Mouse (Mus musculus): ENCODE data around the gene Mospd3. TPM values are rescaled to one million over a fixed set of nuclear protein-coding genes. Genes with fewer than 3 reads are reported as not detected.

Gene Mospd3
- polyA plus RNA-seq, 1 experiment: 29.1 TPM

DNA sequence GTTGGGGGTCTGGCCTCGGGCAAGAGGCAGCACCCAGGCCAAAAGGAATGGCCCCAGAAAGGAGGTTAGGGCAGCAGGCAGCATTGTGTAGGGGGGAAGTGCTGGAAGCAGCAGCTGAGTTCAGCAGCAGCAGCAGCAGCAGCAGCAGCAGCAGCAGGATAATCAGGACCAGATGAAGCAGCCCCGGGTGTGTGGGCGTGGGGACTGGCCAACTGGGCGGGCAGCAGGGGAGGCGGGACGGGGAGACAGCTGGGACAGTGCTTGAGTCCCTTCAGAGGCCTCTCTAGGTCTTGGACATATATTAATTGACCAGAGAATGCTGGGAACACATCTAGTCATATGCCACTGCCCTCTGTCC is 10.4 kb upstream of the Mospd3 start:
- Histone ChIP-seq H3K27ac (ENCODE audit: control insufficient read depth, insufficient read depth, low read depth, low read length, poor library complexity) (no peak overlapping the region), H3K4me1 (ENCODE audit: control insufficient read depth, insufficient read depth, low read length) (peaks cover 2% of the 10 kb centered on the region; the same call in 1 of the 2 replicates), H3K4me3 (replicated peaks; ENCODE audit: control insufficient read depth, low read depth, low read length) (no peak overlapping the region)
- TF ChIP-seq CTCF (IDR thresholded peaks at IDR 0.05; ENCODE audit: control insufficient read depth, insufficient read depth, low read length): no peak
- WGBS: 47% methylated on average over 6 of the region's 6 CpGs

DNA sequence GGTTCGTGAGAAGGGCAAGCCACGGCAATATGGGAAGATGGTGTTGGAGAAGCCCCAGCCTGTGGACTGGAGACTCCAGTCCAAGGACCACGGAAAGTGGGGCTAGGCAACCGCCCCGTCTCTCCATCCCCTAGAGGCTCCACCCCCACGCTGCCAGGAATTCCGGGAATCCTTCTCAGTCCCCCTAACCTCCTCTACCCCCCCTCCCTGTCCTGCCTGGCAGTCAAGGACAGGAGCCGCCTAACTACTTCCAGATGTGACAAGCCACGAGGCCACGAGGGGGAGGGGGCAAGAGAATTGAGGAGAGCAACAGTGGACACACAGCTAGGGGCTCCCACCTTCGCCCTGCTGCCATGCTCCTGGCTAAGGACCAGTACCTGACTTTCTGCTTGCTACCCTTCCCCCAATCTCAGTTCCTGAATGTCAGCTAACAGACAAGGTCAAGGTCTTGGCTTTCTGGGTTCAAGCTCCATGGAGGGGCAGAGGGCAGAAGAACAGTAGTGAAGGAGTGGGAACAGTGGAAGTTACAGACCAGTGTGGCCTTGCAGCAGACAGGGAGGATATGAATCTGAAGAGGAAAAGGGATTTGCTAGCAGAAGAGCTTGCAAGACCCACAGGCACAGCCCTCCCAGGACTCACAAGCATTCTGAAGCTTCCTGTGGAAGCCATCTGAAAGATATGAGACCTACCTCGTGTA is 9.8 kb upstream of the Mospd3 start:
- TF ChIP-seq CTCF (IDR thresholded peaks at IDR 0.05; ENCODE audit: control insufficient read depth, insufficient read depth, low read length) (no peak), POLR2A (IDR thresholded peaks at IDR 0.05; ENCODE audit: borderline replicate concordance, control insufficient read depth, low read depth, low read length) (no peak)
- WGBS: 60% methylated on average over 12 of the region's 12 CpGs
- Histone ChIP-seq H3K4me1 (ENCODE audit: control insufficient read depth, insufficient read depth, low read length) (peaks cover 2% of the 10 kb centered on the region; the same call in 1 of the 2 replicates), H3K27ac (ENCODE audit: control insufficient read depth, insufficient read depth, low read depth, low read length, poor library complexity) (no peak overlapping the region; the same call in 1 of the 2 replicates), H3K4me3 (replicated peaks; ENCODE audit: control insufficient read depth, low read depth, low read length) (no peak overlapping the region)

DNA sequence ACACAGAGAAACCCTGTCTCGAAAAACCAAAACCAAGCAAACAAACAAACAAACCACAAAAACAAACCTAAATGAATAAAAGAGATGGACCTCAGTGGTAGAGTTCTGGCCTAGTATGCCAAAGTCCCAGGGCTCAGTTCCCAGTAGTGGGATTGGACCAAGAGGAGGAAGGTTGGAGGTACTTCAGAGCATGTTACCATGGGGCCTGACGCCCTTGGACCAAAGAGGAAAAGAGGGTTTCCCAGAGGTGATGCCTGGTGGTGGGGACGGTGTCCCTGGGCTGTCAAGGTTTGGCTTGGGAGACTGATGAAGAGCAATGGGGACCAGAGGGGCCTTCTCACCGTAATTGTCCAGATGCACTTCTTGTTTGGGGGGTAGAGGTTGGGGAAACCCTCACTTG is 9.2 kb upstream of the Mospd3 start:
- Histone ChIP-seq H3K4me1 (ENCODE audit: control insufficient read depth, insufficient read depth, low read length) (peaks cover 2% of the 10 kb centered on the region; the same call in 1 of the 2 replicates), H3K27ac (ENCODE audit: control insufficient read depth, insufficient read depth, low read depth, low read length, poor library complexity) (peak overlapping the region; percentile 15; the same call in 1 of the 2 replicates), H3K4me3 (replicated peaks; ENCODE audit: control insufficient read depth, low read depth, low read length) (no peak overlapping the region)
- TF ChIP-seq CTCF (IDR thresholded peaks at IDR 0.05; ENCODE audit: control insufficient read depth, insufficient read depth, low read length) (no peak), POLR2A (IDR thresholded peaks at IDR 0.05; ENCODE audit: borderline replicate concordance, control insufficient read depth, low read depth, low read length) (no peak)
- 81% methylated on average over 4 of the region's 4 CpGs for WGBS

DNA sequence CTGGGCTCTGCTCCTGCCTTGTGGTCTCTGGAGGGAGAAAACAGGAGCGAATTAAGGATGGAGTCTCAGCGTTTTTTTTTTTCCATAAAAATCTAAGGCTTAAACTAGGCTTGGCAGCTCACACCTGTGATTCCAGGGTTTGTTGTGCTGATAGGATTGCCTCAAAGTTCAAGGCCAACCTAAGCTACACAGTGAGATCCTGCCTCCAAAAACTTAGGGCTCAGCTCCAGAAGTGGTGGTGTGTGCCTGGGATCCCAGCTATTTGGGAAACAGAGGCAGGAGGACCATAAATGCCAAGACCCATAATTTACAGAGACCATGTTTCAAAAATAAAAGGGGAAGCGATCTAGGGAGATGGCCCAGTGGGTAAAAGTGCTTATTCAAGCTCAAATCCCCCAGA is 8.4 kb upstream of the Mospd3 start:
- 68% methylated on average over 3 of the region's 3 CpGs for WGBS
- no peak for TF ChIP-seq CTCF (IDR thresholded peaks at IDR 0.05; ENCODE audit: control insufficient read depth, insufficient read depth, low read length)
- Histone ChIP-seq H3K27ac (ENCODE audit: control insufficient read depth, insufficient read depth, low read depth, low read length, poor library complexity) (no peak overlapping the region), H3K4me1 (ENCODE audit: control insufficient read depth, insufficient read depth, low read length) (peaks cover 2% of the 10 kb centered on the region; the same call in 1 of the 2 replicates), H3K4me3 (replicated peaks; ENCODE audit: control insufficient read depth, low read depth, low read length) (no peak overlapping the region)

DNA sequence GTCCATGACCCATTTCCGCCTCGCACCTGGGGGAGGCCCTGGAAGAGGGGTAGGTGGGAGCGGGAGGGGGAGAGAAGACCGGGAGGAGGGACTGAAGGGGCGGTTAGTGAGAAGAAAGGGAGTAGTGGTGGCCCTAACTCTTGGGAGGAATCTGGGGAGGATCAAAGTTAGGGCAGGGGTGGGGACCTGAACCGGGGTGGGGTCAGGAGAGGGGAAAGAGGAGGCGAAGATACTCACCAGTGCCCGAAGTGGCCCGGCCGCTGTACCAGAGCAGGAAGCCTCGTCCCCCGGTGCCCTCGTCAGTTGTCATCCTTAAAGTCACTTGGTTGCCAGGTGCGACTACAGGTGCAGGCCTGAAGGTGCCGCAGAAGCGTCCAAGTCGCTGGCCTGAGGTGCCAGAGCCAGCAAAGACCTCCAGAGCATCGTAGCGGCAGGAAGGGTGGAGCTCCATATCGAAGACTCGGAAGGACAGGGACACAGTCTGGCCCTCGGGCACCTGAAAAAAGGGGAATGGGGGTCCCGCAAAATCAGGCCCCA is 7.9 kb upstream of the Mospd3 start:
- TF ChIP-seq CTCF (IDR thresholded peaks at IDR 0.05; ENCODE audit: control insufficient read depth, insufficient read depth, low read length): no peak
- no peak for TF ChIP-seq POLR2A (IDR thresholded peaks at IDR 0.05; ENCODE audit: borderline replicate concordance, control insufficient read depth, low read depth, low read length)
- WGBS: 80% methylated on average over 23 of the region's 23 CpGs
- Histone ChIP-seq H3K4me3 (replicated peaks; ENCODE audit: control insufficient read depth, low read depth, low read length) (no peak overlapping the region), H3K27ac (ENCODE audit: control insufficient read depth, insufficient read depth, low read depth, low read length, poor library complexity) (peak overlapping the region; percentile 11; the same call in 1 of the 2 replicates), H3K4me1 (ENCODE audit: control insufficient read depth, insufficient read depth, low read length) (peaks cover 2% of the 10 kb centered on the region; the same call in 1 of the 2 replicates)

DNA sequence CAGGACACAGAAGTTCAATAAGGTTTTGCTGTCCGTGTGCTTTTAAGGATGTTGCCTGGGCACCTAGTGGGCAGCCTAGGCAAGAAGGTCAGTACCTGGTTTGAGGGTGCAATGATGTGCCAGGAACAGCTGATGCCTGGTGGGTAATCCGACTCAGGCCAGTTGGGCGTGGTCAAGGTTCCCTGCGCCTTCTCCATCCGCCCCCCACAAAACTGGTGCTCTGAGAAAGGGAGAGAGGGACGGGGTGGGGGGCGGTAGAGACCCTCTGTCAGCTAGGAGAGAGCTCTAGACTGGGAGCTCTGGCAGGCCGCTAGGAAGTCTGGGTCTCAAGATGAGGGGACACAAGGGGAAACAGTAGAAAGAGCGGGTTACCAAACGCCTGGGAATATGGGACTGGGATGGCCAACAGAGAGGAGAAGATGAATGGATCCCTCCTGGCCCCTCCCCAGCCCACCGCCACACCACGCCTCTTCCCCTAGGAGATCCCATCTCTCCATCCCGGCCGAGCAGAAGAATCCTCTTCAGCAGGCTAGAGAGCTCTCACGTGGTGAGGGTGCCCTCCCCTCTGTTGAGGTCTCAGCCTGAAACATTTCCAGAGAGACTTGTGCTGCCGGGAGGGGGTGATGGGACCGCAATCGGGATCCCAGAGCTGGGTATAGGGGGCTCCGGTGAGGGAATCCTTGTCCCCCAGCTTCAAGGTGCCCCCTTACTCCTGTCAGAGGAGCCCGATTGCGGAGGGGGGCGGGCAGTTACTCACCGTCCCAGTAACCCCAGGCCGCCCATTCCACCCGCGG is 7.2 kb upstream of the Mospd3 start:
- 81% methylated on average over 26 of the region's 26 CpGs for WGBS
- Histone ChIP-seq H3K4me1 (ENCODE audit: control insufficient read depth, insufficient read depth, low read length) (peaks cover 2% of the 10 kb centered on the region; the same call in 1 of the 2 replicates), H3K4me3 (replicated peaks; ENCODE audit: control insufficient read depth, low read depth, low read length) (no peak overlapping the region), H3K27ac (ENCODE audit: control insufficient read depth, insufficient read depth, low read depth, low read length, poor library complexity) (no peak overlapping the region)
- TF ChIP-seq POLR2A (IDR thresholded peaks at IDR 0.05; ENCODE audit: borderline replicate concordance, control insufficient read depth, low read depth, low read length) (no peak), CTCF (IDR thresholded peaks at IDR 0.05; ENCODE audit: control insufficient read depth, insufficient read depth, low read length) (no peak)

DNA sequence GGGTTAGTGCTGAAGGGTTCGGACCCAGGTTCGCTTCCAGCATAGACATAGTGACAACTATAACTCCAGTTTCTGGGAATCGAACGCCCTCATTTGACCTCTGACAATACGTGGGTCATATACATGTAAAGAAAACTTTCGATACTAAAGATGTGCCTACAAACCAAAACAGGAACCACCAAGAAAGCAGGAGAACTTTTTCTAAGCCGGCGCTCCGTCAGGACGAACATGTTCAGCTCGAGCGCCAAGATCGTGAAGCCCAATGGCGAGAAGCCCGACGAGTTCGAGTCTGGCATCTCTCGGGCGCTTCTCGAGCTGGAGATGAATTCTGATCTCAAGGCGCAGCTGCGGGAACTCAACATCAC is 489 bp upstream of the Mospd3 start:
- peaks cover 10% of the 10 kb centered on the region for H3K4me1 ChIP-seq (ENCODE audit: control insufficient read depth, insufficient read depth, low read length)
- peak overlapping the region; percentile 62 for H3K4me3 ChIP-seq (replicated peaks; ENCODE audit: control insufficient read depth, low read depth, low read length)
- peak overlapping the region; percentile 81 for H3K27ac ChIP-seq (ENCODE audit: control insufficient read depth, insufficient read depth, low read depth, low read length, poor library complexity)
- TF ChIP-seq POLR2A (IDR thresholded peaks at IDR 0.05; ENCODE audit: borderline replicate concordance, control insufficient read depth, low read depth, low read length) (no peak; the same call in 1 of the 2 replicates), CTCF (IDR thresholded peaks at IDR 0.05; ENCODE audit: control insufficient read depth, insufficient read depth, low read length) (no peak)
- WGBS: under 1% methylated on average over 22 of the region's 22 CpGs

DNA sequence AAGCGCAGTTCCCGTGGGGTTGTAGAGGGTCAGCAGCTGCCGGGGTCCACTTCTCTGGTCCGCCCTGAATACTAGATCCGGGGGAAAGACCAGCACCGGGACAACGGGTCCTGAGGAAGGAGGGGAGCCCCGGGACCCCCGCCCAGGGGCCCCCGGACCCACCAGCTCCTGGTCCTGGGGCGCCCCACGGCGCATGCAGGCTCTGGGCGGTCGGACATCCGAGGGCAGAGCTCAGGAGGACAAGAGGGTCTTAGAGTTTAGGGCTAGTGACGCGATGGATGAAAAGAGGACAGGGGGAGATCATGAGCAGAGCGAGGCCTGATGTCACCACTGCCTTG is 608 bp downstream of the Mospd3 start:
- H3K27ac ChIP-seq (ENCODE audit: control insufficient read depth, insufficient read depth, low read depth, low read length, poor library complexity): peak overlapping the region; percentile 61
- 2% methylated on average over 19 of the region's 19 CpGs for WGBS
- H3K4me1 ChIP-seq (ENCODE audit: control insufficient read depth, insufficient read depth, low read length): peaks cover 10% of the 10 kb centered on the region
- H3K4me3 ChIP-seq (replicated peaks; ENCODE audit: control insufficient read depth, low read depth, low read length): peak overlapping the region; percentile 95
- TF ChIP-seq POLR2A (IDR thresholded peaks at IDR 0.05; ENCODE audit: borderline replicate concordance, control insufficient read depth, low read depth, low read length): no peak
- no peak for TF ChIP-seq CTCF (IDR thresholded peaks at IDR 0.05; ENCODE audit: control insufficient read depth, insufficient read depth, low read length)
